Comparison of ENCODE assay signal across 9 mouse cellular contexts in genomic region chr1:105178773-105179172, GRCm38 (mm10).
A peak's percentile ranks its signal among the peaks of the same experiment; 100 is the strongest.
DNase-seq lines count a peak whose midpoint lies in the region; ATAC-seq and TF ChIP-seq lines count a peak whose summit lies in the region.
"Had no signal": no experiment of that assay in that cellular context is flagged by ENCODE, and none has a peak within 500 bp of the region (broad histone marks: within the 10 kb centered on the region; RNA-seq: fewer than 3 reads in every experiment).

No protein-coding gene starts in this region.

- 0 out of 2 replicates have a peak overlapping the region, but pooled peaks have one; percentile 19 for H3K9ac ChIP-seq in heart, embryonic 13.5 days
- H3K9ac ChIP-seq in hindbrain, embryonic 12.5 days, result no peak overlapping the region

- no peak for ATAC-seq in heart, embryonic 13.5 days (ENCODE audit: extremely low read depth, insufficient number of reproducible peaks, low FRiP score, low TSS enrichment)
- peak; percentile 32; the same call in 1 of the 2 replicates for ATAC-seq in hindbrain, embryonic 12.5 days (ENCODE audit: low FRiP score)

- no peaks in the 10 kb centered on the region for H3K36me3 ChIP-seq in heart, embryonic 13.5 days
- H3K36me3 ChIP-seq in hindbrain, embryonic 12.5 days, result no peaks in the 10 kb centered on the region

- no peak for TF ChIP-seq CTCF in left cerebral cortex, adult 2 months (IDR thresholded peaks at IDR 0.05)

- H3K4me1 ChIP-seq in heart, embryonic 13.5 days, result peaks cover 36% of the 10 kb centered on the region
- H3K4me1 ChIP-seq in hindbrain, embryonic 12.5 days, result peaks cover 12% of the 10 kb centered on the region; the same call in 1 of the 2 replicates

- no peak for DNase-seq in heart, adult 11 months
- peak; percentile 45 to 56 for DNase-seq in kidney, postnatal 36 days
- DNase-seq in retina, embryonic 14.5 days (ENCODE audit: low spot score), result peak; percentile 37
- no peak for DNase-seq in left cerebral cortex, adult 2 months (ENCODE audit: extremely low spot score in 1 of 2, low spot score in 2 of 2)
- no peak for DNase-seq in adrenal gland, postnatal 10 days
- DNase-seq in lung, postnatal 4 days, result no peak
- DNase-seq: spleen, adult 18-20 months had no signal

- H3K4me3 ChIP-seq in heart, embryonic 13.5 days, result no peak overlapping the region
- no peak overlapping the region for H3K4me3 ChIP-seq in hindbrain, embryonic 12.5 days
- no peak overlapping the region for H3K4me3 ChIP-seq in left cerebral cortex, adult 2 months

- WGBS in heart, embryonic 13.5 days, result 55% methylated on average over 6 of the region's 6 CpGs
- 41% methylated on average over 6 of the region's 6 CpGs for WGBS in hindbrain, embryonic 12.5 days

- H3K4me2 ChIP-seq in heart, embryonic 13.5 days, result no peak overlapping the region
- no peak overlapping the region for H3K4me2 ChIP-seq in hindbrain, embryonic 12.5 days (replicated peaks)

- H3K9me3 ChIP-seq in heart, embryonic 13.5 days, result no peaks in the 10 kb centered on the region
- no peaks in the 10 kb centered on the region for H3K9me3 ChIP-seq in hindbrain, embryonic 12.5 days (replicated peaks)

- H3K27me3 ChIP-seq in heart, embryonic 13.5 days (replicated peaks), result no peaks in the 10 kb centered on the region
- no peaks in the 10 kb centered on the region for H3K27me3 ChIP-seq in hindbrain, embryonic 12.5 days

- peak overlapping the region; percentile 54 for H3K27ac ChIP-seq in heart, embryonic 13.5 days (replicated peaks)
- no peak overlapping the region for H3K27ac ChIP-seq in hindbrain, embryonic 12.5 days
- no peak overlapping the region for H3K27ac ChIP-seq in left cerebral cortex, adult 2 months

- intact Hi-C loops in left cerebral cortex, adult 2 months (cut with DNase I), result no loop called here

Comparison
In these comparisons a context has a peak if more than half of its experiments do, and no peak if none do; other contexts are left out.
1. DNase-seq: peak in kidney, postnatal 36 days (2 of 2) and retina, embryonic 14.5 days (single experiment); none in heart, adult 11 months (single experiment), left cerebral cortex, adult 2 months (0 of 2), adrenal gland, postnatal 10 days (single experiment) and lung, postnatal 4 days (0 of 2).